Mouse (Mus musculus) heart, embryonic 16.5 days (tissue): ENCODE data around the gene Hadhb. TPM values are rescaled to one million over a fixed set of nuclear protein-coding genes. Genes with fewer than 3 reads are reported as not detected.

ENCODE experiments used
- ATAC-seq: fragments of 200-750 bp; cut with Nextera tagmentation; replicated peaks from 2 replicates; pipeline ENCODE4 v1.8.0; 2017; ENCODE audit warnings: moderate number of reproducible peaks; ENCODE audit not compliant: insufficient read depth, low FRiP score; ENCODE audit errors: extremely low read depth
- H3K27ac ChIP-seq: fragments of 300-500 bp; sonication (generic); 2 replicates; pipeline ENCODE4 v1.5.1; 2014; ENCODE audit warnings: mild to moderate bottlenecking, low read length, control low read depth, moderate library complexity
- H3K27me3 ChIP-seq: fragments of 300-500 bp; sonication (generic); 2 replicates; pipeline ENCODE4 v1.6.1; 2014; ENCODE audit warnings: low read length, mixed read lengths; ENCODE audit not compliant: control insufficient read depth, insufficient read depth
- H3K36me3 ChIP-seq: fragments of 300-500 bp; sonication (generic); 2 replicates; pipeline ENCODE4 v1.6.1; 2014; ENCODE audit not compliant: control insufficient read depth, insufficient read depth
- H3K4me1 ChIP-seq: fragments of 300-500 bp; sonication (generic); 2 replicates; pipeline ENCODE4 v1.6.1; 2014; ENCODE audit warnings: low read length, mixed read lengths; ENCODE audit not compliant: control insufficient read depth, insufficient read depth
- H3K4me2 ChIP-seq: fragments of 300-500 bp; sonication (generic); 2 replicates; pipeline ENCODE4 v1.6.1; 2014; ENCODE audit warnings: low read depth, mild to moderate bottlenecking, control low read depth, low read length
- H3K4me3 ChIP-seq: fragments of 300-500 bp; sonication (generic); 2 replicates; pipeline ENCODE4 v1.5.1; 2014; ENCODE audit warnings: mild to moderate bottlenecking, control low read depth, low read length
- H3K9ac ChIP-seq: fragments of 300-500 bp; sonication (generic); 2 replicates; pipeline ENCODE4 v1.6.1; 2014; ENCODE audit warnings: low read length, control low read depth
- H3K9me3 ChIP-seq: fragments of 300-500 bp; sonication (generic); replicated peaks from 2 replicates; pipeline ENCODE4 v1.6.1; 2016; ENCODE audit warnings: low read length; ENCODE audit not compliant: control insufficient read depth
- WGBS: fragments of 180-500 bp; shearing (Covaris S2); extraction: QIAGEN DNeasy Blood & Tissue Kit; methylation state at CpG from one replicate; pipeline ENCODE4 v1.1.7; 2014; 5-methylcytosine and 5-hydroxymethylcytosine counted together
- polyA plus RNA-seq: library from polyadenylated mRNA; unstranded; fragments of >200 nt; fragmentation: Nextera tagmentation; extraction: Ambion mirVana; gene quantifications from 2 replicates; pipeline ENCODE4 v1.2.1, GENCODE M21; 2015

Gene Hadhb
- polyA plus RNA-seq, 1 experiment from 2014 or later: 490 TPM

GRCm38 (mm10) chr5:30159601-30160000 is 4.6 kb downstream of the Hadhb start:
- Histone ChIP-seq H3K27ac (no peak overlapping the region), H3K36me3 (no peaks in the 10 kb centered on the region), H3K9me3 (no peaks in the 10 kb centered on the region), H3K27me3 (no peaks in the 10 kb centered on the region), H3K4me2 (peak overlapping the region; percentile 34; the same call in 1 of the 2 replicates), H3K9ac (no peak overlapping the region), H3K4me1 (peaks cover 24% of the 10 kb centered on the region), H3K4me3 (no peak overlapping the region)
- ATAC-seq: no peak
- WGBS: 35% methylated on average over 6 of the region's 6 CpGs

DNA sequence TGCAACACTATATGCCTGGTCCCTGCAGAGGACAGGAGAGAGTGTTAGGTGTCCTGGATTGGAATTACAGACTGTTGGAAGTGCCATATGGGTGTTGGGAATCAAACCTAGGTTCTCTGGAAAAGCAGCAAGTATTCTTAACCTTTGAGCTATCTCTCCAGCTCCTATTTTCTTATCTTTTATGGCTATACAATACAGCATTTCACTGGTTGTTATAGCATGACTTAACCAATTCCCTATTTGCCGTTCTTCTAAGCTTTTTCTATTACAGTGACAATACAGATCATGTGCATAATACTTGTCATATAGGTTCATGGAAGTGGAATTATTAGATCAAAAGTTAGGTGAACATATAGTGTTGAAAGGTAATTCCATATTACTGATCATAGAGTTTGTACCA is 6.8 kb downstream of the Hadhb start:
- no peak for ATAC-seq
- H3K9ac ChIP-seq: no peak overlapping the region
- no peak overlapping the region for H3K4me2 ChIP-seq
- no peaks in the 10 kb centered on the region for H3K9me3 ChIP-seq
- no peak overlapping the region for H3K27ac ChIP-seq
- peaks cover 6% of the 10 kb centered on the region for H3K36me3 ChIP-seq
- no peak overlapping the region for H3K4me3 ChIP-seq
- 91% methylated on average over 1 of the region's 1 CpGs for WGBS
- no peaks in the 10 kb centered on the region for H3K27me3 ChIP-seq
- H3K4me1 ChIP-seq: peaks cover 20% of the 10 kb centered on the region

- H3K9ac ChIP-seq: no peak overlapping the region
- H3K4me3 ChIP-seq: no peak overlapping the region
- 67% methylated on average over 6 of the region's 6 CpGs for WGBS
- no peaks in the 10 kb centered on the region for H3K9me3 ChIP-seq
- H3K27ac ChIP-seq: no peak overlapping the region
- H3K27me3 ChIP-seq: no peaks in the 10 kb centered on the region
- H3K4me2 ChIP-seq: no peak overlapping the region
- ATAC-seq: no peak
- H3K36me3 ChIP-seq: peaks cover 7% of the 10 kb centered on the region
- peaks cover 18% of the 10 kb centered on the region for H3K4me1 ChIP-seq
Observed at GRCm38 (mm10) chr5:30162339-30162738, 7.3 kb downstream of the Hadhb start.

GRCm38 (mm10) chr5:30165234-30165946 is 10.3 kb downstream of the Hadhb start:
- Histone ChIP-seq H3K36me3 (peaks cover 15% of the 10 kb centered on the region), H3K27ac (peak overlapping the region; percentile 79), H3K4me1 (peaks cover 10% of the 10 kb centered on the region), H3K4me2 (peak overlapping the region; percentile 35; the same call in 1 of the 2 replicates), H3K27me3 (no peaks in the 10 kb centered on the region), H3K9me3 (no peaks in the 10 kb centered on the region), H3K9ac (no peak overlapping the region), H3K4me3 (no peak overlapping the region)
- no peak; the same call in 1 of the 2 replicates for ATAC-seq
- 54% methylated on average over 5 of the region's 5 CpGs for WGBS

GRCm38 (mm10) chr5:30170303-30170940 is 15.4 kb downstream of the Hadhb start:
- no peak overlapping the region for H3K4me3 ChIP-seq
- H3K9me3 ChIP-seq: no peaks in the 10 kb centered on the region
- no peak overlapping the region for H3K9ac ChIP-seq
- H3K27ac ChIP-seq: peak overlapping the region; percentile 87
- 57% methylated on average over 5 of the region's 5 CpGs for WGBS
- H3K4me1 ChIP-seq: peaks cover 27% of the 10 kb centered on the region
- H3K36me3 ChIP-seq: peaks cover 38% of the 10 kb centered on the region
- no peaks in the 10 kb centered on the region for H3K27me3 ChIP-seq
- peak overlapping the region; percentile 12; the same call in 1 of the 2 replicates for H3K4me2 ChIP-seq
- no peak for ATAC-seq

DNA sequence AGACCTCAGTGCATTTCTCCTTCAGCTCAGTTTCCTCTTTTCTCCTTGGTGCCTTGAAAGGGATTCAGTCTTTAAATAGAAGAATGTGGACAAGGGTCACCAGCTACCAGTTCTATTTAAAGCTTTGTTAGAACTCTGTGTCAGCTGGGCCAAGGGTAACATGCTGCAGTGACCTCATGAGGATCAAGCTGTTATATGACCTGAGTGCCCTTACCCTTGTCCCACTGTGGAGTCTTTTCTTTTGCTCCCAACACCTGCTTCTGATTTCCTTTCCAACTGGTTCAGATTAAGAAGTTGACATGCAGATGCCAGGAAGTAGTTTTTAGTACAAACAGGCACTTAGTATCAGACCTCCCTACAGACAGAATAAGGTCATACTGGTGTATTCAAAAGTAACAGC is 17.1 kb downstream of the Hadhb start:
- peak overlapping the region; percentile 55 for H3K9ac ChIP-seq
- H3K4me3 ChIP-seq: no peak overlapping the region
- no peaks in the 10 kb centered on the region for H3K27me3 ChIP-seq
- peak; percentile 90 for ATAC-seq
- peaks cover 27% of the 10 kb centered on the region for H3K4me1 ChIP-seq
- peak overlapping the region; percentile 23 for H3K4me2 ChIP-seq
- no peaks in the 10 kb centered on the region for H3K9me3 ChIP-seq
- H3K36me3 ChIP-seq: peaks cover 48% of the 10 kb centered on the region
- peak overlapping the region; percentile 94 for H3K27ac ChIP-seq

GRCm38 (mm10) chr5:30172931-30173692 is 18.1 kb downstream of the Hadhb start:
- Histone ChIP-seq H3K36me3 (peaks cover 54% of the 10 kb centered on the region), H3K27ac (peak overlapping the region; percentile 94), H3K4me2 (no peak overlapping the region), H3K9me3 (no peaks in the 10 kb centered on the region), H3K27me3 (no peaks in the 10 kb centered on the region), H3K4me3 (no peak overlapping the region), H3K9ac (no peak overlapping the region), H3K4me1 (peaks cover 27% of the 10 kb centered on the region)
- WGBS: 60% methylated on average over 20 of the region's 20 CpGs
- no peak for ATAC-seq

DNA sequence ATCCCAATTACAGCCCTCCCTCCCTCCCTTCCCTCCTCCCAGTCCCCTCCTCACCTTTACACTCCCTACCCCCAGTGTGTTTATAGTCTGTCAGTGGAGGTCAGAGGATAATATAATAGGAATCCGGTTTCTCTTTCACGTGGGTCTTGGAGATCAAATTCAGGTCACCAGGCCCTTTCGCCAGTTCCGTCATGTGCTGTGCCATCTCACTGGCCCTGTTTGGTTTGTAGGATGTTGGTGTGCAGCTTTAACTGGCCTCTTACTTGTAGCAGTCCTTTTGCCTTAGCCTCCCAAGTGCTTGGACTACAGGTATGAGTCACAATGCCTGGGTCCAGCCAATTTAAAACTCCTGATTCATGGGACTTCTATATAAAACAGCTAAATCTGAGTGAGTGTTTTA is 20.8 kb downstream of the Hadhb start:
- no peak overlapping the region for H3K4me2 ChIP-seq
- peaks cover 17% of the 10 kb centered on the region for H3K4me1 ChIP-seq
- no peak overlapping the region for H3K4me3 ChIP-seq
- H3K9ac ChIP-seq: no peak overlapping the region
- H3K9me3 ChIP-seq: no peaks in the 10 kb centered on the region
- H3K27me3 ChIP-seq: no peaks in the 10 kb centered on the region
- peaks cover 61% of the 10 kb centered on the region for H3K36me3 ChIP-seq
- no peak overlapping the region for H3K27ac ChIP-seq
- 74% methylated on average over 4 of the region's 4 CpGs for WGBS
- ATAC-seq: no peak
